Comparison of ENCODE assay signal across 15 mouse cellular contexts in the genomic region with DNA sequence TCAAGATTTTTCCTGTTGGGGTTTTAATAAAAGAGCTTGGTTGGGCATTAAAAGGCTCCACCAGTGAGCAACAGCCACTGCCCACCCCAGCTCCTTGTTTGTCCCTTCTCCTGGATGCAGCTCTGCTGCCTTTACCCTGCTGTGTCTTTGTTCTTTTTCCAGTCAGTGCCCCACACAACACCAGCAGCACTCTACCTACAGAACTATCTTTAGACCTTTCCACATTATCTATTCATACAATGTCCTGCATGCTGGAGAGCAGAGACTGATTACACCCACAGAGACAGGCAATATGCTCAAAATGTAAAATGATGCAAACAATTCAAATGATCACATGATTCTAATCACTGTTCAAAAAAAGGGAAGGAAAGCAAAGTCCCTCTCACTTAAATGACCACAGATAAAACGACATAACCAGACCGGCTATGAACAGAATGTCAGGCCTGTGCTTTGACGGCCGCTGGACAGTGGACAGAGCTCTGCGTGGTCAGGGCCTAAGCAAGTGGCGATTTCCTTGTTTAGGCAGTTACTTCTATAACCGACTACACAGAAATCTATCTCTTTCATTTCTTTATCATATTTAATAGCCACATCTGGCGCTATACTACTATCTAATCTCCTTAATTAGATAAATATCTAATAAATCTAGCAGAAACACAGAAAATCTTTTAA. TPM values are rescaled to one million over a fixed set of nuclear protein-coding genes. Genes with fewer than 3 reads are reported as not detected.
DNase-seq lines count a peak whose midpoint lies in the region; ATAC-seq lines count a peak whose summit lies in the region.
"Had no signal": no experiment of that assay in that cellular context is flagged by ENCODE, and none has a peak within 500 bp of the region (broad histone marks: within the 10 kb centered on the region; RNA-seq: fewer than 3 reads in every experiment).

No protein-coding gene starts in this region.

- H3K9me3 ChIP-seq in heart, embryonic 11.5 days (replicated peaks; ENCODE audit: control insufficient read depth, low read length) = no peaks in the 10 kb centered on the region
- no peaks in the 10 kb centered on the region for H3K9me3 ChIP-seq in limb, embryonic 12.5 days
- H3K9me3 ChIP-seq in limb, embryonic 10.5 days (replicated peaks) = no peaks in the 10 kb centered on the region
- no peaks in the 10 kb centered on the region for H3K9me3 ChIP-seq in forebrain, embryonic 16.5 days (ENCODE audit: control insufficient read depth, low read length)
- no peaks in the 10 kb centered on the region for H3K9me3 ChIP-seq in midbrain, embryonic 16.5 days (replicated peaks; ENCODE audit: control insufficient read depth, low read length, poor library complexity, severe bottlenecking)
- H3K9me3 ChIP-seq: stomach, embryonic 15.5 days had no signal

- no peak for DNase-seq in heart, postnatal 36 days
- no peak for DNase-seq in limb, embryonic 10.5 days (ENCODE audit: low spot score)
- DNase-seq in ovary, adult 18-20 months (ENCODE audit: low spot score) = no peak
- DNase-seq: gastrocnemius, postnatal 25 days; kidney, adult 11 months; liver, postnatal 0 days; right cerebral cortex, postnatal 4 days; thymus, postnatal 4 days had no signal

- intact Hi-C loops in heart, postnatal 36 days (cut with DNase I) = no loop called here

- H3K4me2 ChIP-seq in heart, embryonic 11.5 days = no peak overlapping the region
- H3K4me2 ChIP-seq in limb, embryonic 12.5 days = no peak overlapping the region
- no peak overlapping the region for H3K4me2 ChIP-seq in forebrain, embryonic 16.5 days (ENCODE audit: low read length)
- no peak overlapping the region for H3K4me2 ChIP-seq in midbrain, embryonic 16.5 days (ENCODE audit: low read length)
- H3K4me2 ChIP-seq: stomach, embryonic 15.5 days had no signal

- no peak for ATAC-seq in heart, embryonic 11.5 days (replicated peaks; ENCODE audit: insufficient number of reproducible peaks, low FRiP score, low TSS enrichment)
- ATAC-seq in limb, embryonic 12.5 days (ENCODE audit: insufficient number of reproducible peaks, insufficient read depth, low FRiP score, low TSS enrichment, low read depth) = no peak
- no peak for ATAC-seq in forebrain, embryonic 16.5 days
- 0 out of 2 replicates have a peak, but pooled peaks have one; percentile 36 for ATAC-seq in midbrain, embryonic 16.5 days
- no peak for ATAC-seq in erythroblast, adult 5-6 weeks (replicated peaks; ENCODE audit: low FRiP score, poor library complexity, severe bottlenecking)
- ATAC-seq: liver, postnatal 0 days had no signal

- no peak overlapping the region for H3K4me3 ChIP-seq in heart, embryonic 11.5 days (ENCODE audit: low read depth, low read length)
- no peak overlapping the region for H3K4me3 ChIP-seq in limb, embryonic 12.5 days (replicated peaks)
- H3K4me3 ChIP-seq in limb, embryonic 10.5 days = no peak overlapping the region
- no peak overlapping the region for H3K4me3 ChIP-seq in forebrain, embryonic 16.5 days (replicated peaks; ENCODE audit: low read length)
- no peak overlapping the region for H3K4me3 ChIP-seq in midbrain, embryonic 16.5 days (ENCODE audit: low read depth, low read length)
- H3K4me3 ChIP-seq: erythroblast, embryonic 14.5 days; stomach, embryonic 15.5 days had no signal

- no peaks in the 10 kb centered on the region for H3K36me3 ChIP-seq in heart, embryonic 11.5 days (ENCODE audit: control insufficient read depth, insufficient read depth, low read length)
- no peaks in the 10 kb centered on the region for H3K36me3 ChIP-seq in limb, embryonic 12.5 days
- H3K36me3 ChIP-seq in limb, embryonic 10.5 days = no peaks in the 10 kb centered on the region; the same call in 1 of the 2 replicates
- no peaks in the 10 kb centered on the region for H3K36me3 ChIP-seq in forebrain, embryonic 16.5 days (ENCODE audit: control insufficient read depth, insufficient read depth)
- H3K36me3 ChIP-seq in midbrain, embryonic 16.5 days (ENCODE audit: control insufficient read depth, insufficient read depth, low read length) = no peaks in the 10 kb centered on the region
- H3K36me3 ChIP-seq: stomach, embryonic 15.5 days had no signal

- H3K27ac ChIP-seq in heart, embryonic 11.5 days (ENCODE audit: low read depth, low read length) = peak overlapping the region; percentile 25
- H3K27ac ChIP-seq in limb, embryonic 12.5 days = 0 out of 2 replicates have a peak overlapping the region, but pooled peaks have one; percentile 2
- H3K27ac ChIP-seq in limb, embryonic 10.5 days = no peak overlapping the region
- H3K27ac ChIP-seq in forebrain, embryonic 16.5 days (ENCODE audit: low read length) = peak overlapping the region; percentile 33
- 0 out of 2 replicates have a peak overlapping the region, but pooled peaks have one; percentile 42 for H3K27ac ChIP-seq in midbrain, embryonic 16.5 days (ENCODE audit: low read length)
- H3K27ac ChIP-seq: stomach, embryonic 15.5 days had no signal

- H3K9ac ChIP-seq in heart, embryonic 11.5 days (ENCODE audit: low read depth, low read length) = 0 out of 2 replicates have a peak overlapping the region, but pooled peaks have one; percentile 5
- no peak overlapping the region for H3K9ac ChIP-seq in limb, embryonic 12.5 days (replicated peaks)
- no peak overlapping the region for H3K9ac ChIP-seq in forebrain, embryonic 16.5 days (replicated peaks; ENCODE audit: low read depth, low read length)
- no peak overlapping the region for H3K9ac ChIP-seq in midbrain, embryonic 16.5 days (ENCODE audit: low read depth, low read length)
- H3K9ac ChIP-seq: liver, postnatal 0 days; stomach, embryonic 15.5 days had no signal

- H3K27me3 ChIP-seq in heart, embryonic 11.5 days (ENCODE audit: control insufficient read depth, insufficient read depth, low read length) = no peaks in the 10 kb centered on the region
- no peaks in the 10 kb centered on the region for H3K27me3 ChIP-seq in limb, embryonic 12.5 days
- H3K27me3 ChIP-seq in limb, embryonic 10.5 days (ENCODE audit: low read depth, poor library complexity, severe bottlenecking) = no peaks in the 10 kb centered on the region
- no peaks in the 10 kb centered on the region for H3K27me3 ChIP-seq in forebrain, embryonic 16.5 days (replicated peaks; ENCODE audit: control insufficient read depth, insufficient read depth, low read length)
- no peaks in the 10 kb centered on the region for H3K27me3 ChIP-seq in midbrain, embryonic 16.5 days (ENCODE audit: control insufficient read depth, insufficient read depth, low read depth, low read length)
- H3K27me3 ChIP-seq: stomach, embryonic 15.5 days had no signal

- WGBS in heart, embryonic 11.5 days (ENCODE audit: insufficient replicate concordance) = 43% methylated on average over 8 of the region's 8 CpGs
- 78% methylated on average over 8 of the region's 8 CpGs for WGBS in limb, embryonic 12.5 days
- 84% methylated on average over 8 of the region's 8 CpGs for WGBS in limb, embryonic 10.5 days
- WGBS in forebrain, embryonic 16.5 days = 52% methylated on average over 8 of the region's 8 CpGs
- 44% methylated on average over 8 of the region's 8 CpGs for WGBS in midbrain, embryonic 16.5 days

- no peaks in the 10 kb centered on the region for H3K4me1 ChIP-seq in heart, embryonic 11.5 days (ENCODE audit: control insufficient read depth, insufficient read depth, low read length)
- H3K4me1 ChIP-seq in limb, embryonic 12.5 days (replicated peaks) = peaks cover 7% of the 10 kb centered on the region; the same call in 1 of the 2 replicates
- no peaks in the 10 kb centered on the region for H3K4me1 ChIP-seq in limb, embryonic 10.5 days
- H3K4me1 ChIP-seq in forebrain, embryonic 16.5 days (replicated peaks; ENCODE audit: control insufficient read depth, insufficient read depth, low read length) = peaks cover 20% of the 10 kb centered on the region
- H3K4me1 ChIP-seq in midbrain, embryonic 16.5 days (ENCODE audit: control insufficient read depth, insufficient read depth, low read length) = peaks cover 5% of the 10 kb centered on the region
- H3K4me1 ChIP-seq: stomach, embryonic 15.5 days had no signal

RNA-seq across cellular contexts. Expression of a gene that starts 35.3 kb away (rescaled TPM):
- polyA plus RNA-seq in heart, embryonic 11.5 days (2014; fragmentation: Nextera tagmentation; extraction: Ambion mirVana) = 16.8 and 18.1 TPM in 2 replicates
- 1 to 10 TPM; 5.0 to 5.2 TPM for total RNA-seq in heart, postnatal 36 days (2021)
- polyA plus RNA-seq in limb, embryonic 12.5 days (2016; fragmentation: Nextera tagmentation; extraction: Ambion mirVana) = 26.2 and 27.6 TPM in 2 replicates
- polyA plus RNA-seq in limb, embryonic 10.5 days (2016; fragmentation: Nextera tagmentation; extraction: Ambion mirVana) = 30.6 and 31.1 TPM in 2 replicates
- polyA plus RNA-seq in forebrain, embryonic 16.5 days (2015; fragmentation: Nextera tagmentation; extraction: Ambion mirVana) = 37.2 and 43.3 TPM in 2 replicates
- polyA plus RNA-seq in midbrain, embryonic 16.5 days (2015; fragmentation: Nextera tagmentation; extraction: Ambion mirVana) = 31.2 and 33.2 TPM in 2 replicates
- total RNA-seq in erythroblast, adult 5-6 weeks (2015; ENCODE audit: low replicate concordance) = 0.77 and 3.6 TPM in 2 replicates
- total RNA-seq in erythroblast, adult 5-6 weeks (2017; ENCODE audit: low replicate concordance) = 1.1 and 2.1 TPM in 2 replicates

RNA-seq across cellular contexts. Expression of a gene that starts 35.5 kb away (rescaled TPM):
- 13.6 and 15.5 TPM in 2 replicates for polyA plus RNA-seq in heart, embryonic 11.5 days (2014; fragmentation: Nextera tagmentation; extraction: Ambion mirVana)
- total RNA-seq in heart, postnatal 36 days (2021) = 1 to 10 TPM; 4.3 to 5.0 TPM
- 18.1 and 18.7 TPM in 2 replicates for polyA plus RNA-seq in limb, embryonic 12.5 days (2016; fragmentation: Nextera tagmentation; extraction: Ambion mirVana)
- 22.9 and 23.1 TPM in 2 replicates for polyA plus RNA-seq in limb, embryonic 10.5 days (2016; fragmentation: Nextera tagmentation; extraction: Ambion mirVana)
- polyA plus RNA-seq in forebrain, embryonic 16.5 days (2015; fragmentation: Nextera tagmentation; extraction: Ambion mirVana) = 15.3 and 15.4 TPM in 2 replicates
- polyA plus RNA-seq in midbrain, embryonic 16.5 days (2015; fragmentation: Nextera tagmentation; extraction: Ambion mirVana) = 11.2 and 12.6 TPM in 2 replicates
- 7.9 and 11.1 TPM in 2 replicates for total RNA-seq in erythroblast, adult 5-6 weeks (2015; ENCODE audit: low replicate concordance)
- total RNA-seq in erythroblast, adult 5-6 weeks (2017; ENCODE audit: low replicate concordance) = 5.6 and 13.0 TPM in 2 replicates
